Mouse (Mus musculus): ENCODE measurements around the gene Phyh. TPM values are rescaled to one million over a fixed set of nuclear protein-coding genes. Genes with fewer than 3 reads are reported as not detected.

Gene Phyh
- polyA plus RNA-seq, 1 experiment: not detected

DNA sequence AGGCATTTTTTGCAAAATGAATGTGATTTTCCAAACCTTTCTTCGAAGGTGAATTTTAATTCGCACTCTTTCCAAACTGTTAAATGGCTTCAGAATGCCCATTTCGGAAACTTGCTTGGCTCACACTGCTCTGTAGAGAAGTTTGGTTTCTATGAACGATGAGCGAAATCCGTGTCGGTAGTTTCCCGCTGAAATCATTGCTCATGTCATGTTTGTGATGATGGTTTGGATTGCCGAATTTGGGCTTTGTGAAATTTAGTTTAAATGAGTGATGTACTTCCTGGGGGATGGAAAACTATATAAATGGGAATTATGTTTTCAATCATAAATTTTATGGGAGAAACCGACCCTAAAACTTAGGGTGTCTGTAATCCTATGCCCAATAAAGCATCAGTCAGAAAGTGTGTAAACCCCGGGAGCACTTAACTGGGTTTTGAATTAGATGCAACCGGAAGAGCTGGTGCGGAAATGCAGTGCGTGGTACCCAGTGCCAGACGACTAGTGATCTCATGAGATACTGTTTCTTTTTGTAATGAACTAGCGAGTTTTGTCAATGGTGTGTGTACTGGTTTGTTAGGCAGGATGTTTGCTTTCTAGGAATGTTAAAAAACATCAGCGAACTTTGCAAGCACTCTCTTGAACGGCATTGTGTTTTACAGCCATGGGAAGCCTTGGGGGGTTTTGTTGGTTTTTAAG, 35.7 kb upstream of the Phyh start:
- Histone ChIP-seq H3K4me1 (ENCODE audit: control insufficient read depth, insufficient read depth, low read length) (peaks cover 2% of the 10 kb centered on the region; the same call in 1 of the 2 replicates), H3K27ac (ENCODE audit: insufficient read depth, low read depth, low read length) (no peak overlapping the region), H3K4me3 (ENCODE audit: insufficient read depth, low read depth, low read length) (no peak overlapping the region)
- WGBS: 1% methylated on average over 18 of the region's 18 CpGs
- TF ChIP-seq POLR2A (IDR thresholded peaks at IDR 0.05; ENCODE audit: insufficient read depth, low read depth, low read length) (no peak), CTCF (IDR thresholded peaks at IDR 0.05; ENCODE audit: insufficient read depth, low read depth, low read length) (no peak)

DNA sequence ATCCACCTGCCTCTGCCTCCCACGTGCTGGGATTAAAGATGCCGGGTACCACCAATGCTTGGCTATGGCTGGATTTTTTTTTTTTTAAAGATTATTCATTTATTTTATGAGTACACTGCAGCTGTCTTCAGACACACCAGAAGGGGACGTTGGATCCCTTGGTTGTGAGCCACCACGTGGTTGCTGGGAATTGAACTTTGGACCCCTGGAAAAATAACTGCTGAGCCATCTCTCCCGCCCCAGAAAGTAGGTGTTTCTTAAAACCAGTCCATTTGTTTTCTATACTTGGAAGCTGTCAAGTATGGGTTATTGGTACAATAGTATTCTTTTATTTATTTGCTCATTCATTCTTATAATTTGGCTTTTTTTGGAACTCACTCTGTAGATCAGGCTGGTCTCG, 31.9 kb upstream of the Phyh start:
- WGBS: 91% methylated on average over 6 of the region's 6 CpGs
- Histone ChIP-seq H3K27ac (ENCODE audit: insufficient read depth, low read depth, low read length) (no peak overlapping the region), H3K4me3 (ENCODE audit: insufficient read depth, low read depth, low read length) (no peak overlapping the region), H3K4me1 (ENCODE audit: control insufficient read depth, insufficient read depth, low read length) (peaks cover 2% of the 10 kb centered on the region; the same call in 1 of the 2 replicates)
- TF ChIP-seq CTCF (IDR thresholded peaks at IDR 0.05; ENCODE audit: insufficient read depth, low read depth, low read length): no peak
- TF ChIP-seq POLR2A (IDR thresholded peaks at IDR 0.05; ENCODE audit: insufficient read depth, low read depth, low read length): no peak

GRCm38 (mm10) chr2:4895598-4895997, 23.2 kb upstream of the Phyh start:
- WGBS: 95% methylated on average over 2 of the region's 2 CpGs
- TF ChIP-seq POLR2A (IDR thresholded peaks at IDR 0.05; ENCODE audit: insufficient read depth, low read depth, low read length): no peak
- TF ChIP-seq CTCF (IDR thresholded peaks at IDR 0.05; ENCODE audit: insufficient read depth, low read depth, low read length): no peak
- no peak overlapping the region for H3K27ac ChIP-seq (ENCODE audit: insufficient read depth, low read depth, low read length)
- no peaks in the 10 kb centered on the region for H3K4me1 ChIP-seq (ENCODE audit: control insufficient read depth, insufficient read depth, low read length)
- H3K4me3 ChIP-seq (ENCODE audit: insufficient read depth, low read depth, low read length): no peak overlapping the region

DNA sequence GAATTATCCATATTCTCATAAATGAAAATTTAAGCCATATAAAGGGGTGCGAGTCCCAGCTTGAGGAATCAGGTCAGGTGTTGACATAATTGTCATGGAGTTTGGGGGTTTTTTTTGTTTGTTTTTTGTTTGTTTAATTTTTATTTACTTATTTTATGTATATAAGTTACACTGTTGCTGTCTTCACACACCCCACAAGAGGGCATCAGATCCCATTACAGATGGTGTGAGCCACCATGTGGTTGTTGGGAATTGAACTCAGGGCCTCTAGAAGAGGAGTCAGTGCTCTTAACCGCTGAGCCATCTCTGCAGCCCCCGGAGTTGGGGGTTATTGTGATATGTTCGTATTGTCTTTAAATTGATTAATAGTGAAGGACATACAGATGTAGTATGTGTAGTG, 21.8 kb upstream of the Phyh start:
- Histone ChIP-seq H3K4me1 (ENCODE audit: control insufficient read depth, insufficient read depth, low read length) (no peaks in the 10 kb centered on the region), H3K4me3 (ENCODE audit: insufficient read depth, low read depth, low read length) (no peak overlapping the region), H3K27ac (ENCODE audit: insufficient read depth, low read depth, low read length) (no peak overlapping the region)
- TF ChIP-seq CTCF (IDR thresholded peaks at IDR 0.05; ENCODE audit: insufficient read depth, low read depth, low read length) (no peak), POLR2A (IDR thresholded peaks at IDR 0.05; ENCODE audit: insufficient read depth, low read depth, low read length) (no peak)
- 97% methylated on average over 4 of the region's 4 CpGs for WGBS

DNA sequence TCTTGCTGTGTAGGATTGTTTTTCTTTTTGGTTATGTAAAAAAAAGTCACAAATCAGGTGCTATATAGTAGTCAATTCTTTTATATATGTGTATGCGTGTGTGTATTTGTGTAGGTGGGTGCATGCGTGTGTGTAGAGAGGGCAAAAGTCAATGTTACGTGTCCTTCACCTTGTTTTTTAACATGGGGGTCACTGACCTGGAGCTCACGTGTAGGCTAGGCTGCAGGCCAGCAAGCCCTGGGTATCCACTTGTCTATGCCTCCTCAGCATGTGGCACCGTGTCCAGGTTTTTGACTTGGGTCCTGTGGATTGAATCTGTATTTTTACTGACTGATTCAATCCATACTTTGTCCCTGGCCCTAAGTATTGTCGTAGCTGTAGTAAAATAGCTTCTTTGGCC, 18.2 kb upstream of the Phyh start:
- 95% methylated on average over 6 of the region's 6 CpGs for WGBS
- no peak overlapping the region for H3K4me3 ChIP-seq (ENCODE audit: insufficient read depth, low read depth, low read length)
- H3K27ac ChIP-seq (ENCODE audit: insufficient read depth, low read depth, low read length): no peak overlapping the region
- H3K4me1 ChIP-seq (ENCODE audit: control insufficient read depth, insufficient read depth, low read length): no peaks in the 10 kb centered on the region
- TF ChIP-seq CTCF (IDR thresholded peaks at IDR 0.05; ENCODE audit: insufficient read depth, low read depth, low read length) (no peak), POLR2A (IDR thresholded peaks at IDR 0.05; ENCODE audit: insufficient read depth, low read depth, low read length) (no peak)

GRCm38 (mm10) chr2:4902346-4902745, 16.5 kb upstream of the Phyh start:
- no peak for TF ChIP-seq CTCF (IDR thresholded peaks at IDR 0.05; ENCODE audit: insufficient read depth, low read depth, low read length)
- no peak for TF ChIP-seq POLR2A (IDR thresholded peaks at IDR 0.05; ENCODE audit: insufficient read depth, low read depth, low read length)
- Histone ChIP-seq H3K27ac (ENCODE audit: insufficient read depth, low read depth, low read length) (no peak overlapping the region), H3K4me3 (ENCODE audit: insufficient read depth, low read depth, low read length) (no peak overlapping the region), H3K4me1 (ENCODE audit: control insufficient read depth, insufficient read depth, low read length) (no peaks in the 10 kb centered on the region)
- 79% methylated on average over 5 of the region's 5 CpGs for WGBS

- no peak for TF ChIP-seq POLR2A (IDR thresholded peaks at IDR 0.05; ENCODE audit: insufficient read depth, low read depth, low read length)
- TF ChIP-seq CTCF (IDR thresholded peaks at IDR 0.05; ENCODE audit: insufficient read depth, low read depth, low read length): no peak
- Histone ChIP-seq H3K4me1 (ENCODE audit: control insufficient read depth, insufficient read depth, low read length) (no peaks in the 10 kb centered on the region), H3K4me3 (ENCODE audit: insufficient read depth, low read depth, low read length) (no peak overlapping the region), H3K27ac (ENCODE audit: insufficient read depth, low read depth, low read length) (no peak overlapping the region)
- 80% methylated on average over 6 of the region's 6 CpGs for WGBS
Observed at GRCm38 (mm10) chr2:4907120-4907519, 11.7 kb upstream of the Phyh start.

DNA sequence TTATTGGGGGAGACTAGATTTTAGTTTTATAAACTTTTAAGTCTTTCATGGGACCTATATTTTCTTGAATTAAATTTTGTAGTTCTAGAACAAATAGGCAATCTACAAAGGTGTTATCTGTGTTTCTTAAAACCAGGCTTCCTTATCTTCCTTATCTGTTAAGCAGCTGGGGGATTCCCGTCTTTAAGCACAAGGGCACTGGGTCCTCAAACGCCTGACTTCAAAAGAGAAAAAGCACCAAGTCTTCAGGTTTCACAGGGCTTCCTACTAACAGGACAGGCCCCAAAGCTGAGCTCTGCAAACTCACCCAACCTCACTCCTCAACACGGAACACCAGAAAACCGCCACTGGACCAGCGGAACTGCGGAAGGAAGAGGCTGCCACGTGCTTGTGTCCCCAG, 10.9 kb upstream of the Phyh start:
- TF ChIP-seq POLR2A (IDR thresholded peaks at IDR 0.05; ENCODE audit: insufficient read depth, low read depth, low read length) (no peak), CTCF (IDR thresholded peaks at IDR 0.05; ENCODE audit: insufficient read depth, low read depth, low read length) (no peak)
- whole genome bisulfite sequencing: 91% methylated on average over 7 of the region's 7 CpGs
- Histone ChIP-seq H3K4me3 (ENCODE audit: insufficient read depth, low read depth, low read length) (no peak overlapping the region), H3K4me1 (ENCODE audit: control insufficient read depth, insufficient read depth, low read length) (no peaks in the 10 kb centered on the region), H3K27ac (ENCODE audit: insufficient read depth, low read depth, low read length) (no peak overlapping the region)

DNA sequence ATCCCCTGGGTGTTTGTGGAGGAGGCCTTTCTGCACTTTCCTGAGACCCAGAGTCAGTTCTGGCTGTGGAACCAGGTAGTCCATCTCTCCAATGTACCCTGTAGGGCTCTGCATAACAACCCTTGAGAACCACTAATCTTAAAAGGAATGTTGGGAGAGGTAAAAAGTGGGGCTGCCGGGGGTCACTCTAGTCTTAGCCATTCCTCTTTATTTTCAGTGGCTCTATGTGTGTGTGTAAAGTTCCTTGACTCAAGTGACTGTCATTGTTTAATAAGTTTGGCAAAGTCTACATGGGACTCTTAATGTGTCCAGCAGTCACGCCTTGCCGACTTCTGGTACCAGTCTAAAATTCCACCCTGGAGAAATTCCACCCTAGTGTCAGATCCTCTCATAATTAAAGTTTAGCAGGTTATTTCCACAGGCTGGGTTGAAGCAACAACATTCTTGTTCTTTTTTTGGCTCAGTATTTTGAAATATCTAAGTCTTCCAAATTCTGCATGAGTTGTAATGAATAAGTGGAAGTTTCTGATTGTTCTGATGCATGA, 10.0 kb upstream of the Phyh start:
- H3K27ac ChIP-seq (ENCODE audit: insufficient read depth, low read depth, low read length): no peak overlapping the region
- no peak overlapping the region for H3K4me3 ChIP-seq (ENCODE audit: insufficient read depth, low read depth, low read length)
- no peaks in the 10 kb centered on the region for H3K4me1 ChIP-seq (ENCODE audit: control insufficient read depth, insufficient read depth, low read length)
- WGBS: 88% methylated on average over 3 of the region's 3 CpGs
- TF ChIP-seq POLR2A (IDR thresholded peaks at IDR 0.05; ENCODE audit: insufficient read depth, low read depth, low read length) (no peak), CTCF (IDR thresholded peaks at IDR 0.05; ENCODE audit: insufficient read depth, low read depth, low read length) (no peak)
